Mouse (Mus musculus) heart, adult 2 months (tissue): Measurements from ENCODE around the gene Tex19.2. TPM values are rescaled to one million over a fixed set of nuclear protein-coding genes. Genes with fewer than 3 reads are reported as not detected.
"Not testable (repeated sequence)": the region's sequence is repeated elsewhere in the genome, so short reads cannot be mapped to it uniquely, and the experiment has no call there.

ENCODE experiments used
- DNase-seq, 2 experiments: peaks; one replicate each; pipeline ENCODE4 v3.0.0; 2021
- H3K27ac ChIP-seq: fragments of 200-600 bp; 2 replicates; pipeline ENCODE4 v1.8.1; 2022
- H3K27me3 ChIP-seq: fragments of 200-500 bp; 2 replicates; pipeline ENCODE4 v1.6.1; 2012; ENCODE audit warnings: mild to moderate bottlenecking, low read length, inconsistent platforms, mixed read lengths; ENCODE audit not compliant: control insufficient read depth, insufficient read depth
- H3K36me3 ChIP-seq: fragments of 200-500 bp; 2 replicates; pipeline ENCODE4 v1.6.1; 2012; ENCODE audit warnings: low read length, inconsistent platforms; ENCODE audit not compliant: control insufficient read depth, insufficient read depth
- H3K4me1 ChIP-seq: fragments of 200-500 bp; 2 replicates; pipeline ENCODE4 v1.6.1; 2011; ENCODE audit warnings: low read length; ENCODE audit not compliant: control insufficient read depth, insufficient read depth
- H3K4me3 ChIP-seq: fragments of 200-600 bp; 2 replicates; pipeline ENCODE4 v1.8.1; 2022
- H3K79me2 ChIP-seq: fragments of 200-500 bp; replicated peaks from 2 replicates; pipeline ENCODE4 v1.6.1; 2012; ENCODE audit warnings: mild to moderate bottlenecking, inconsistent platforms, low read length, moderate library complexity, mixed read lengths; ENCODE audit not compliant: control insufficient read depth, insufficient read depth
- H3K9ac ChIP-seq: fragments of 200-500 bp; 2 replicates; pipeline ENCODE4 v1.6.1; 2012; ENCODE audit warnings: low read depth, mild to moderate bottlenecking, control low read depth, inconsistent platforms, low read length, mixed read lengths
- CTCF ChIP-seq: fragments of 200-600 bp; IDR thresholded peaks from 2 replicates; pipeline ENCODE4 v1.8.1; 2022; ENCODE audit warnings: antibody characterized with exemption, mild to moderate bottlenecking, moderate library complexity
- EP300 ChIP-seq: fragments of 200-500 bp; IDR thresholded peaks from 2 replicates; pipeline ENCODE4 v1.6.1; 2011; ENCODE audit warnings: low read depth, low read length, control low read depth; ENCODE audit not compliant: insufficient read depth
- POLR2A ChIP-seq: fragments of 200-500 bp; IDR thresholded peaks from 2 replicates; pipeline ENCODE4 v1.6.1; 2011; ENCODE audit warnings: mild to moderate bottlenecking, low read depth, low read length, control low read depth; ENCODE audit not compliant: insufficient read depth
- WGBS: fragments of 180-500 bp; shearing (Covaris S2); methylation state at CpG from one replicate; pipeline ENCODE4 v1.1.7; 2018; 5-methylcytosine and 5-hydroxymethylcytosine counted together
- intact Hi-C: fragments of 180-260 bp; cut with DNase I; formaldehyde crosslinking; loops from one replicate; pipeline ENCODE4 v1.15.1; 2025
- polyA plus RNA-seq: library from polyadenylated mRNA; depleted of rRNA; stranded (reverse); fragments of >200 nt; gene quantifications from 2 replicates; pipeline ENCODE4 v1.2.3, GENCODE M21; 2012
- total RNA-seq, 2 experiments: library from RNA; stranded (reverse); gene quantifications; 2 replicates each; pipeline ENCODE4 v1.2.3; 2021

The Tex19.2 gene
- total and polyA plus RNA-seq, 3 experiments = not detected

- 19% methylated on average over 9 of the region's 9 CpGs for WGBS
- peak in 1 of 2 experiments; percentile 19 for DNase-seq
- TF ChIP-seq CTCF (no peak), POLR2A (no peak), EP300 (no peak)
These were observed 10.4 kb downstream of the Tex19.2 start for GRCm38 (mm10) chr11:121108061-121108460.

GRCm38 (mm10) chr11:121107242-121107641 is 11.2 kb downstream of the Tex19.2 start:
- H3K9ac ChIP-seq, H3K79me2 ChIP-seq, H3K4me1 ChIP-seq, DNase-seq, H3K4me3 ChIP-seq, intact Hi-C loops, H3K36me3 ChIP-seq, H3K27ac ChIP-seq, H3K27me3 ChIP-seq: not testable (repeated sequence)
- WGBS = 79% methylated on average over 1 of the region's 1 CpGs

More at GRCm38 (mm10) chr11:121108061-121108460, 10.4 kb downstream of the Tex19.2 start:
- Histone ChIP-seq H3K4me3 (no peak overlapping the region), H3K27me3 (no peaks in the 10 kb centered on the region), H3K4me1 (peaks cover 4% of the 10 kb centered on the region), H3K27ac (no peak overlapping the region), H3K9ac (no peak overlapping the region), H3K36me3 (no peaks in the 10 kb centered on the region), H3K79me2 (no peaks in the 10 kb centered on the region)
- intact Hi-C loops = no loop called here

- H3K79me2 ChIP-seq = no peaks in the 10 kb centered on the region
- H3K27ac ChIP-seq = no peak overlapping the region
- intact Hi-C loops = no loop called here
- no peak overlapping the region for H3K4me3 ChIP-seq
- DNase-seq = no peak
- H3K4me1 ChIP-seq = no peaks in the 10 kb centered on the region
- WGBS = 71% methylated on average over 4 of the region's 4 CpGs
- no peak overlapping the region for H3K9ac ChIP-seq
- TF ChIP-seq POLR2A = no peak
- TF ChIP-seq EP300 = no peak
- no peak for TF ChIP-seq CTCF
- no peaks in the 10 kb centered on the region for H3K36me3 ChIP-seq
- no peaks in the 10 kb centered on the region for H3K27me3 ChIP-seq
These were observed 17.2 kb downstream of the Tex19.2 start for GRCm38 (mm10) chr11:121101124-121101805.

- intact Hi-C loops = no loop called here
- Histone ChIP-seq H3K27ac (no peak overlapping the region), H3K4me3 (no peak overlapping the region), H3K27me3 (no peaks in the 10 kb centered on the region), H3K4me1 (no peaks in the 10 kb centered on the region), H3K9ac (no peak overlapping the region), H3K79me2 (no peaks in the 10 kb centered on the region), H3K36me3 (no peaks in the 10 kb centered on the region)
- 63% methylated on average over 7 of the region's 7 CpGs for WGBS
- TF ChIP-seq CTCF (no peak), POLR2A (no peak), EP300 (no peak)
- DNase-seq = no peak
These were observed 17.8 kb downstream of the Tex19.2 start for GRCm38 (mm10) chr11:121100692-121101091.

DNA sequence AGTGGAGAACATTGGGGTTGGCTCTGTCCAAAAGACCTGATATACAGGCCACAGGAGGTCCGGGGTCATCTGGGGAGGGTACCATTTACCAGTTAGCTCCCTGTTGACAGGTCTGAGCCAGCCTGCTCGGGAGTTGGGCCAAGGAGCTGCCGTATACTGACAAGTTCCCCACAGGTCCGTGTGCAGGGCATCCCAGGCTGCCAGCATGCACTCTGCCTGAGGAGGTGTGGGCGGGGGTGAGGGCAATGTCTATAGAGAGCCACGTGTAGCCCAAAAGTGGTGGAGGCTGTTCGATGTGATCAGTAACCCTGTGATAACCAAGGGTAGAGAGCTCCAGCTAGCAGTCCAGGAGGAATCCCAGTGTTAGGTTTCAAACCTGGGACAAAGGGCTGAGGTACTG is 18.7 kb downstream of the Tex19.2 start:
- H3K79me2 ChIP-seq = no peaks in the 10 kb centered on the region
- H3K27ac ChIP-seq = no peak overlapping the region
- no peak for DNase-seq
- H3K4me3 ChIP-seq = no peak overlapping the region
- no peaks in the 10 kb centered on the region for H3K4me1 ChIP-seq
- TF ChIP-seq EP300 (no peak), CTCF (no peak), POLR2A (no peak)
- H3K36me3 ChIP-seq = no peaks in the 10 kb centered on the region
- no peaks in the 10 kb centered on the region for H3K27me3 ChIP-seq
- 54% methylated on average over 7 of the region's 7 CpGs for WGBS
- intact Hi-C loops = no loop called here
- H3K9ac ChIP-seq = no peak overlapping the region

DNA sequence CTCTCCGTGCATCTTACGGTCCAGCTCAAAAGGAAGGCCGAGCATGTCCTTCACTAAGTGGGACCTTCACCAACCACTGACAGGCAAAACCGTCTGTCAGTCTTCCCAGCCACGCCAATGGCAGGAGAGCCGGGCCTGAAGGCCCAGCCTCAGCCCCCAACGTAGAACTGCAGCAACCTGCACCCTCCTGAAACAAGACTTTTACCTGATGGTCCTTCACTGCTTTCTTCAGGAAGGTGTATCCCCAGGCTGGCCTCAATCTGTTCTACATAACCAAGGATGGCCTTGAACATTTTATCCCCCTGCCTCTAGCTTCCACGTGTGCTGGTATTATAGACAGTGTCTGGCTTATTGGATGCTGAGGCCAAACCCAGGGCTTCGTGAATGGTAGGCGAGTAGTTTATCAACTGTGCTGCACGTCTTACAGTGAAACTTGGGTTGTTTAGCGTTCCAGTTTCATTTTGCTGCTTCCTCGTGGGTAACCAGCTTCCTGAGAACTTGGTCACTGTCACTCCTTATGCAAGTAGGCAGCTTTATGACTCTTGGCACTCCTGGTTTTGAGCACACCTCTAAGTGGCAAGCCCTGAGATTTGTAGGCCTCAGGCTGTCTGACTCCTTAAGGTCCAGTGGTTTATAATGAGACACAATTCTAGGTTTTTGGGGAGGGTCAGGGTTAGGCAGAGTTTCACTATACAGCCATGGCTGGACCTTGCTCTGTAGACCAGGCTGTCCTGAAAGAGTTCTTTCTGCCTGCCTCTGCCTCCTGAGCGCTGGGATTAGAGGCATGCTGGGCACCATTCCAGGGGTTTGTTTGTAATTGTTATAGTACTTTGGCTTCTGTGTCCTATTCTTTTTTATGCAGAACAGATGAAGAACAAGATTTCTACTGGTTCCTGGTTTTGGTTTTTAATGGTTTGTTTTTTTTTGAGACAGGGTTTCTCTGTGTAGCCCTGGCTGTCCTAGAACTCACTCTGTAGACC is 25.6 kb downstream of the Tex19.2 start:
- TF ChIP-seq EP300 = no peak
- TF ChIP-seq POLR2A = no peak
- no peak for TF ChIP-seq CTCF
- no peak for DNase-seq
- 90% methylated on average over 14 of the region's 14 CpGs for WGBS
- no peaks in the 10 kb centered on the region for H3K27me3 ChIP-seq
- H3K79me2 ChIP-seq = no peaks in the 10 kb centered on the region
- intact Hi-C loops = no loop called here
- H3K36me3 ChIP-seq = no peaks in the 10 kb centered on the region
- H3K27ac ChIP-seq = no peak overlapping the region
- no peaks in the 10 kb centered on the region for H3K4me1 ChIP-seq
- no peak overlapping the region for H3K4me3 ChIP-seq
- no peak overlapping the region for H3K9ac ChIP-seq
